Mouse (Mus musculus) hindbrain, embryonic 13.5 days (tissue): ENCODE measurements around the gene Ccnb2. TPM values are rescaled to one million over a fixed set of nuclear protein-coding genes. Genes with fewer than 3 reads are reported as not detected.
"Not testable (repeated sequence)": the region's sequence is repeated elsewhere in the genome, so short reads cannot be mapped to it uniquely, and the experiment has no call there.

Experiments
- ATAC-seq: fragments of 200-750 bp; cut with Nextera tagmentation; 2 replicates; pipeline ENCODE4 v1.8.0; 2017; ENCODE audit warnings: moderate TSS enrichment; ENCODE audit not compliant: low FRiP score
- H3K27ac ChIP-seq: fragments of 300-500 bp; sonication (generic); 2 replicates; pipeline ENCODE4 v1.5.1; 2015; ENCODE audit warnings: inconsistent platforms, mild to moderate bottlenecking, moderate library complexity
- H3K27me3 ChIP-seq: fragments of 300-500 bp; sonication (generic); 2 replicates; pipeline ENCODE4 v1.6.1; 2015; ENCODE audit warnings: mild to moderate bottlenecking, inconsistent platforms
- H3K36me3 ChIP-seq: fragments of 300-500 bp; sonication (generic); 2 replicates; pipeline ENCODE4 v1.6.1; 2015; ENCODE audit warnings: mild to moderate bottlenecking, inconsistent platforms
- H3K4me1 ChIP-seq: fragments of 300-500 bp; sonication (generic); replicated peaks from 2 replicates; pipeline ENCODE4 v1.6.1; 2015; ENCODE audit warnings: inconsistent platforms
- H3K4me2 ChIP-seq: fragments of 300-500 bp; sonication (generic); 2 replicates; pipeline ENCODE4 v1.6.1; 2015; ENCODE audit warnings: inconsistent platforms, mild to moderate bottlenecking, moderate library complexity
- H3K4me3 ChIP-seq: fragments of 300-500 bp; sonication (generic); 2 replicates; pipeline ENCODE4 v1.5.1; 2015; ENCODE audit warnings: mild to moderate bottlenecking, inconsistent platforms
- H3K9ac ChIP-seq: fragments of 300-500 bp; sonication (generic); 2 replicates; pipeline ENCODE4 v1.6.1; 2015; ENCODE audit warnings: mild to moderate bottlenecking, inconsistent platforms
- H3K9me3 ChIP-seq: fragments of 300-500 bp; sonication (generic); 2 replicates; pipeline ENCODE4 v1.6.1; 2016; ENCODE audit warnings: inconsistent platforms
- WGBS: fragments of 180-500 bp; shearing (Covaris S2); methylation state at CpG from one replicate; pipeline ENCODE4 v1.1.7; 2015; 5-methylcytosine and 5-hydroxymethylcytosine counted together
- polyA plus RNA-seq: library from polyadenylated mRNA; unstranded; fragments of >200 nt; fragmentation: Nextera tagmentation; extraction: Ambion mirVana; gene quantifications from 2 replicates; pipeline ENCODE4 v1.2.1, GENCODE M21; 2015

Ccnb2 gene
- polyA plus RNA-seq: 45.3 and 46.7 TPM in 2 replicates

DNA sequence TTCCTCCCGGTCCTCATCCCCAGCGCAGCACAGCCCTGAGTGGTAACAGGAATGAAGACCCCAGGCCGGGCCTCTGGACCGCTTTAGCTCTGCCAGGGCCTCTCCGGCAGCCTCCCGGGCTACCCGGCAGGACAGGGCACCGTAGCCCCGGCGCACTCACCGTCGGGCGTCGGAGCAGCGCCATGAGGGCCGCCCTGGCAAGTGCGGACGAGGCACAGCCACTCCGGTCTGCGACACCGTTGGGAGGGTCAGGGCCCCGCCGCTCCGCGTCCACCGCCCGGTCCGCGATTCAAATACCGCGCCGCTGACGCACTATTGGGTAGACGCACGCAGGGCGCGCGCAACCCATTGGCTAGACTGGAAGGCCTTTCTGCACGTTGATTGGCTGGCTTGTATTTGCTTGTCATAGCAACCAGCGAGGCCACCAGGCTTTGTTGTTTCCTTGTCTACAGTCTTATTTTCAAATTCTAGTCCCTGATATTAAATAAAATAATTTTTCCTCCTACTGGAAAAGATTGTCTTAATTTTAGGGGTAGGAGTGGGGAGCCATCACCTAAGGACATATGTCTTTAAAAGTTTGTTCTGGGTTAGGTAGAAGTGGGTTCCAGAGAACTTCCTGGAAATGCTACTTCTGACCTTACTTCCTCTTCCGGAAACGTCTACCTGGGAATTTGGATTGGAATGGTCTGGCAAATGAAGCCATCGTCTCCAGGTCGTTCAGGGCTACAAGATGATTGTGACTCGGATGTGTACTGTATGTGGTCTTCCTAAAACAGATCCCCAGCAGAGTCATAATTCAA lies at the start of gene Ccnb2:
Gene Ccnb2, minus strand, starts transcription at position 291 of the 800 bp plus-strand sequence.
- Histone ChIP-seq H3K9ac (peak within 1 kb of the TSS; percentile 65), H3K4me1 (peaks cover 15% of the 10 kb centered on the region), H3K9me3 (no peaks in the 10 kb centered on the region), H3K4me3 (peak within 1 kb of the TSS; percentile 51), H3K36me3 (peaks cover 34% of the 10 kb centered on the region), H3K27ac (no peak within 1 kb of the TSS), H3K27me3 (no peaks in the 10 kb centered on the region), H3K4me2 (peak within 1 kb of the TSS; percentile 95)
- WGBS: 3% methylated on average over 45 of the region's 45 CpGs
- peak; percentile 96 for ATAC-seq

DNA sequence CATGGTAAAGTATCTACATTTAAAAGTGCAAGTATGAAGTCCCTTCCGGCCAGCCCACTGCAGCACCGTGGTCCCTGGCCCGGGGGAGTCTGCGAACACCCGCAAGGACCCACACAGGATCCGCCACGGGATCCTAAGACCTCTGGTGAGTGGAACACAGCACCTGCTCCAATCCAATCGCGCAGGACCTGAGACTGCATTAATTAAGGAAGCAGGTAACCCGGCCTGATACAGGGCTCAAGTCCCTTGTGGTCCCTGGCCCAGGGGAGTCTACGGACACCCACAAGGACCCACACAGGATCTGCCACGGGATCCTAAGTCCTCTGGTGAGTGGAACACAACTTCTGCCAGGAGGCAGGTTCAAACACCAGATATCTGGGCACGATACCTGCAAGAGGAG lies 41.7 kb upstream of the Ccnb2 start:
- H3K4me3 ChIP-seq, H3K27ac ChIP-seq, H3K27me3 ChIP-seq, H3K4me1 ChIP-seq, H3K9me3 ChIP-seq, H3K9ac ChIP-seq, ATAC-seq, H3K4me2 ChIP-seq: not testable (repeated sequence)
- H3K36me3 ChIP-seq: peaks cover 21% of the 10 kb centered on the region
- 96% methylated on average over 13 of the region's 13 CpGs for WGBS

DNA sequence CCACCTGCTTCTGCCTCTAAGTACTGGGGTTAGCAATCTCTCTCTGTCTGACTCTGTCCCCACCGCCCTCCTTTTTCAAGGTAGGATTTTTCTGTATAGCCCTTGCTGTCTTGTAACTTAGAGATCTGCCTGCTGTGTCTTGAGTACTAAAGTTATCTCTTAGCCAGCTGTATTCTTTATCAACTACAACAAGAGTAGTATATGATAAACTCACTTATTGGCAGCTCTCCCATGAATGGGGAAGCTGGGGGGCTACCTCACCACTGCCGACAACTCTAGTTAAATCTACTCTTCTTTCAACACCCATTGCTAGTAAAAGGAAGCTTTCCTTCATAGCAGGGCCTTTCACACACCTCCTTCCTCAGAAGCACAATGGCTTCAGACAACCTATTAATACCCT lies 31.0 kb upstream of the Ccnb2 start:
- Histone ChIP-seq H3K9ac (no peak overlapping the region), H3K4me2 (no peak overlapping the region), H3K4me3 (no peak overlapping the region), H3K4me1 (no peaks in the 10 kb centered on the region), H3K27me3 (no peaks in the 10 kb centered on the region), H3K36me3 (peaks cover 61% of the 10 kb centered on the region), H3K27ac (no peak overlapping the region), H3K9me3 (no peaks in the 10 kb centered on the region)
- no peak for ATAC-seq
- 94% methylated on average over 2 of the region's 2 CpGs for WGBS

DNA sequence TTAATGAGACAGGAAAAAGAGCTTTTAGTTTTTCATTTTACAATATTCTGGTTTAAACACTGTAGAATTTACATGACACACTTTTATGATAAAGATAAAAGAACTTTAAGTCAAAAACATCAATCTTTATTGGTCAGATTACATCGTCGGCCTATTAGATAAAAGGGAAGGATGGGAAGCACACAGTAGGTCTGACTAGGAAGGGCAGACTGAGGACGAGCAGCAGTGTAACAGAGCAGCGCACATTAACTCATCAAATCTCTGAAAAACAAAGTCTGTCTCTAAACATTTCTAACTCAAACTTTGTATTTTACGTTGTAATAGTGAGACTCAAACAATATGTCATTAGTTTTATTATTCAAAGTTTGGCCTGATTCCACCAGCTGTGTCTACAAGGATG lies 27.7 kb upstream of the Ccnb2 start:
- H3K4me2 ChIP-seq: no peak overlapping the region
- peaks cover 47% of the 10 kb centered on the region for H3K36me3 ChIP-seq
- no peaks in the 10 kb centered on the region for H3K27me3 ChIP-seq
- H3K27ac ChIP-seq: no peak overlapping the region
- H3K4me1 ChIP-seq: no peaks in the 10 kb centered on the region
- H3K4me3 ChIP-seq: no peak overlapping the region
- WGBS: 96% methylated on average over 5 of the region's 5 CpGs
- no peaks in the 10 kb centered on the region for H3K9me3 ChIP-seq
- H3K9ac ChIP-seq: no peak overlapping the region
- ATAC-seq: no peak

DNA sequence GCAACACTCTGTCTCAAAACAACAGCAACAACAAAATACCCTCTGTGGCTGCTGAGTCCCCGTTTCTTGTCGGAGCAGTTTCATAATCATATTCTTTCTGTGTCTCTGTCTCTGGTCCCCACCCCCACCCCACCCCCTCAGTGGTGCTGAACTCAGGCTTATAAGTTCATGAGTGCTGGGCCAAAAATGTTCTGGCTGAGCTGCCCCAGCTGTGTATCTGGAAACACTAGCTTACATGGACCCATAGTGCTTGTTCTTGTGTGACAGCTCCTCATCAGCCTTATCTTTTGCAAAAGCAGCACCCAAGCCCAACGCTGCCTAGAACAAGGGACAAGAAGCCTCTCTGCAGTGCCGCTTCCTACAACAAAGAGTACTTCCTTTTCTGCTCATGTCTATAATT lies 18.6 kb upstream of the Ccnb2 start:
- ATAC-seq: no peak
- Histone ChIP-seq H3K9me3 (no peaks in the 10 kb centered on the region), H3K4me1 (no peaks in the 10 kb centered on the region), H3K36me3 (peaks cover 77% of the 10 kb centered on the region), H3K4me3 (no peak overlapping the region), H3K27me3 (no peaks in the 10 kb centered on the region), H3K4me2 (no peak overlapping the region), H3K27ac (no peak overlapping the region), H3K9ac (no peak overlapping the region)
- 96% methylated on average over 4 of the region's 4 CpGs for WGBS

DNA sequence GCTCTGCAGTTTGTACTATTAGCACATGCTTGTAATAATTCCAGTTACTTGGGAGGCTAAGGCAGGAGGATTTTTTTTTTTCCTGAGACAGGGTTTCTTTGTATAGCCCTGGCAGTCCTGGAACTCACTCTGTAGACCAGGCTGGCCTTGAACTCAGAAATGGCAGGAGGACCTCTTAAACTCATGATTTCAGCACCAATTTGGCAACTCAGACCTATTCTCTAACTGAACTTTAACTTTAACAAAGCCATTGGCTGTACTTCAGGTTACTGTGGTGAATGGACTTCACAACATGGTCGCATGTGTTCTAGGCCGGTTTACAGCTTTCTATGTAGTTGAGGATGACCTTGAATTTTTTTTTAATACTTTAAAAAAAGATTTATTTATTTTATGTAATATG lies 1.3 kb upstream of the Ccnb2 start:
- Histone ChIP-seq H3K4me3 (no peak overlapping the region), H3K36me3 (peaks cover 44% of the 10 kb centered on the region), H3K27me3 (no peaks in the 10 kb centered on the region), H3K27ac (no peak overlapping the region), H3K4me1 (peaks cover 15% of the 10 kb centered on the region), H3K4me2 (no peak overlapping the region), H3K9ac (no peak overlapping the region), H3K9me3 (no peaks in the 10 kb centered on the region)
- 95% methylated on average over 2 of the region's 2 CpGs for WGBS
- ATAC-seq: no peak

DNA sequence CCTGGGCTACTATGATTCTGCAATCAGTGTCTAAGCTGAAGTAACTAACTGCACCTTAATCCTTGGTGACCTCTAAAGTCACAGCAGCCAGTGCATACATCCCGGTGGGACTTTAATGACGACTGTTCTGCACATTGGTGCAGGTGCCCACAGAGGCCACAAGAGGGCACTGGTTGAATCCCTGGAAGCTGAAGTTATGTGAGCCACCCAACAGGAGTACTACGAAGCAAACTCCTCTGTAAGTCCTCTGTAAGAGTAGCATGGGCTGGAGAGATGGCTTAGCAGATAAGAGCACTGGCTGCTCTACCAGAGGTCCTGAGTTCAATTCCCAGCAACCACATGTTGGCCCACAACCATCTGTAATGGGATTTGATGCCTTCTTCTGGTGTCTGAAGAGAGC lies 4.9 kb downstream of the Ccnb2 start:
- WGBS: 90% methylated on average over 3 of the region's 3 CpGs
- H3K9ac ChIP-seq: no peak overlapping the region
- no peak for ATAC-seq
- H3K27me3 ChIP-seq: no peaks in the 10 kb centered on the region
- H3K4me1 ChIP-seq: peaks cover 10% of the 10 kb centered on the region
- H3K27ac ChIP-seq: no peak overlapping the region
- no peaks in the 10 kb centered on the region for H3K9me3 ChIP-seq
- H3K36me3 ChIP-seq: peaks cover 47% of the 10 kb centered on the region
- H3K4me3 ChIP-seq: no peak overlapping the region
- no peak overlapping the region for H3K4me2 ChIP-seq

DNA sequence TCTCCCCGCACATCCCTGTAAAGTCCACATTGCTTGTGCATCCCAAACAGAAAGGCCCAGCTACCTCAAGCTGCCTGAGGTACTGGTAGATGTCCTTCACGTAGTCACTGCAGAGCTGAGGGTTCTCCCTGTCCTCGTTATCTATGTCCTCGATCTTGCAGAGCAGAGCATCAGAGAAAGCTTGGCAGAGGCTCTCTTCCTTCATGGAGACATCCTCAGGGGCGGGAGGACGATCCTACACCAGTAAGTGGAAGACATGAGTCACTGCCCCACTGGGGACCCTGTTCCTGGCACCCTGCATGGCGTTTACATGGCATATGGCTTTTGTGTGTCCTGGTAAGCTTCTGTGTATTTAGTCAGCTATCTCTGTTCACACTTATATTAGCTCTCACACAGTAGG lies 8.3 kb downstream of the Ccnb2 start:
- Histone ChIP-seq H3K4me1 (no peaks in the 10 kb centered on the region), H3K27ac (no peak overlapping the region), H3K9ac (no peak overlapping the region), H3K36me3 (peaks cover 74% of the 10 kb centered on the region), H3K27me3 (no peaks in the 10 kb centered on the region), H3K4me3 (no peak overlapping the region), H3K4me2 (no peak overlapping the region), H3K9me3 (no peaks in the 10 kb centered on the region)
- 97% methylated on average over 7 of the region's 7 CpGs for WGBS
- no peak for ATAC-seq

DNA sequence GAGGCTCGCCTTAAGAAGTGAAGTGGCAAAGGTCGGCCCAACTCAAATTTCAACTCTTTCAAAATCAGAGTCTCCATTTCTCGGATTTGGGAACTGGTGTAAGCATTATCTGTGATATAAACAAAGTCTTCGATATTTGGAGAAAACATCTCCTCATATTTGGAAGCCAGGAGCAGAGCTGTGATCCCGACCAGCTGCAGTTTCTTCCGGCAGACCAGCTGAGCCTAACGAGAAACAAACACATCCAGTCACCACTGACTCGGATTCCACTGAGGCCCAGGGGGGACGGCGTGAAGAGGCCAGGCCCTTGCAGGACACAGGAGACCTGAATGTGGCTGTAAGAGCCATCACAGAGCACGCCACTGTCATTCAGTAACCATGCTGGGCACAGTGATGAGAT lies 10.7 kb downstream of the Ccnb2 start:
- Histone ChIP-seq H3K4me2 (no peak overlapping the region), H3K27ac (no peak overlapping the region), H3K9ac (no peak overlapping the region), H3K4me3 (no peak overlapping the region), H3K9me3 (no peaks in the 10 kb centered on the region), H3K36me3 (peaks cover 77% of the 10 kb centered on the region), H3K27me3 (no peaks in the 10 kb centered on the region), H3K4me1 (no peaks in the 10 kb centered on the region)
- ATAC-seq: no peak
- 86% methylated on average over 11 of the region's 11 CpGs for WGBS

DNA sequence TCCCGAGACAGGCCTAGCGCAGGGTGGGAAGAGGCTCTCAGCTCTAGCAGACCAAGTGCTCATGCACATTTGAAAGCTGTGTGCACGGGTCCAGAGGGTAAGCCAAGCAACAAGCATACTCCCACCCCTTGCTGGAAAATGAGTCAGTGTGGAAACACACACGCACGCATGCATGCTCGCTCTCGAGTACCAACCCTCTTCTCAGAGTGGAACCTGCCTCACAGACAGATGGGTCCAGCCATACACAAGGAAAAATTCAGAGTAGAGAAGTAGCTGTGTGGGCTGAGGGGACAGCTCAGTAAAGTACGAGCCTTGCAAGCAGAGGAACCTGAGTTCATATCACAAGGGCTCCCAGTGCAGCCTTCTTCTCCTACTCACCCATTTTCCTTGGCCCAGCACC lies 11.6 kb downstream of the Ccnb2 start:
- Histone ChIP-seq H3K4me1 (no peaks in the 10 kb centered on the region), H3K27me3 (no peaks in the 10 kb centered on the region), H3K4me3 (no peak overlapping the region), H3K27ac (no peak overlapping the region), H3K36me3 (peaks cover 73% of the 10 kb centered on the region), H3K4me2 (no peak overlapping the region), H3K9ac (no peak overlapping the region), H3K9me3 (no peaks in the 10 kb centered on the region)
- WGBS: 96% methylated on average over 8 of the region's 8 CpGs
- ATAC-seq: no peak

DNA sequence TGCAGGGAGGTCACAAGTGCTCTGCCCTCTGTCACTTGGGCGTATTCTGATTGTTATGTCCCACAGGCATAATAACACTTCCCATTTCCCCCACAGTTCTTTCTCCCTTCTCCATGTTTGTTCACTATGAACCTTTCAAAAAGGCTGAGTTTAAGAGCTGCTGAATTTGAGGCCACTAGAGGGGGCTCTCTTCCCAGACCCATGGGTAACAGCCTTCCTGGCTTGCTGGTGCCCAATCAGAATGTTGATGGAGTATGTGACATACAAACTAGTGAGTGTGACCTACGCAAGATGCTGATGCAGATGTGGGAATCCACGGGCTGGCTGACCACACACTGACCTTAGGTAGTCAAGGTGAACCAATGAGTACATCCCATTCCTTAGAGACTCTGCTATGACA lies 12.6 kb downstream of the Ccnb2 start:
- Histone ChIP-seq H3K27ac (no peak overlapping the region), H3K4me1 (no peaks in the 10 kb centered on the region), H3K36me3 (peaks cover 70% of the 10 kb centered on the region), H3K4me2 (no peak overlapping the region), H3K9me3 (no peaks in the 10 kb centered on the region), H3K4me3 (no peak overlapping the region), H3K9ac (no peak overlapping the region), H3K27me3 (no peaks in the 10 kb centered on the region)
- WGBS: 86% methylated on average over 3 of the region's 3 CpGs
- no peak for ATAC-seq

DNA sequence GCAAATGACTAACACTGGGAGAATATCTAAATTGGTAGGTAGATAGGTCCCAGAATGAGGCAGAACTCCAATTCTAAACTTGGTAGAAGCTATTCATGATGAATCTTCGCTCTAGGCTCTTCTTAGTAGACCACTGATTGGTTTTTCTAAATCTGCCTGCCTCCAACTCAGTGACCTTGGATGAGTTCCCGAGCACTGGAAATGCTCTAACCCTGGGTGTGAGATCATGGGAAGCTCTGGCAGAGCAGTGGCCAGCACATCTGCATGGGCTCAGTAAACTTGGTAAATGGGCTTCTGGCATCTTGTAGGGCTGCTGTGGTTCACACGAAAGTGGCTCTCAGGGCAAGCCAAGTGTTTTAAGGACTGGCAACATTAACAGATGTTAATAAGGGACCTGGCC lies 14.8 kb downstream of the Ccnb2 start:
- Histone ChIP-seq H3K27me3 (no peaks in the 10 kb centered on the region), H3K9me3 (no peaks in the 10 kb centered on the region), H3K27ac (no peak overlapping the region), H3K9ac (no peak overlapping the region), H3K4me3 (no peak overlapping the region), H3K4me1 (no peaks in the 10 kb centered on the region), H3K4me2 (no peak overlapping the region), H3K36me3 (peaks cover 49% of the 10 kb centered on the region)
- no peak for ATAC-seq
- 91% methylated on average over 3 of the region's 3 CpGs for WGBS

DNA sequence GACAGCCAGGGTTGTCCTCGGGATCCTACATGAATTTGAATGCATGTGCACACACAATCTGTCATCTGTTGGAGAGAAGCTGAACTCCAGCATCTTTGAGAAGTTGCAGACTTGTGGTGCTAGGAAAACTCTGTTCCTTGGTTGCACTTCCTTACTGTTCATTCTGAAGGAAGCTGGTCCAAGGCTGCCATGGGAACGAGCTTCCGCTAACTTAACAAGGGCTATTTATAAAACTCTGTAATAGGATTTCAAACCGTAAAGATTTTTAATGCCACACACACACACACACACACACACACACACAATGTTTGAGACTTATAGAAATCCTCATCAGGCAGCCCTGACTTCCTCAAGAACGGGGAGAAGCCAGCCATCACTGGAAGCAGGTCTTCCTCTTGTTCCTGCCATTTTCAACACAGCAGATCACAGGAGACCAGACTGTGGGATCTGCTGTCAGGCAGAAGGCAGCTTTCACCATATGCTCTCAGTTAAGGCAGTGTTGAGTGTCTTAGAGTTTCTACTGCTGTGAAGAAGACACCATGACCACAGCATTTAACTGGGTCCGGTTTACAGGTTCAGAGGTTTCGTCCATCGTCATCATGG lies 19.3 kb downstream of the Ccnb2 start:
- H3K9ac ChIP-seq: no peak overlapping the region
- H3K9me3 ChIP-seq: no peaks in the 10 kb centered on the region
- H3K36me3 ChIP-seq: peaks cover 8% of the 10 kb centered on the region
- no peaks in the 10 kb centered on the region for H3K4me1 ChIP-seq
- H3K27ac ChIP-seq: no peak overlapping the region
- H3K4me3 ChIP-seq: no peak overlapping the region
- H3K4me2 ChIP-seq: no peak overlapping the region
- ATAC-seq: no peak
- 91% methylated on average over 8 of the region's 8 CpGs for WGBS
- no peaks in the 10 kb centered on the region for H3K27me3 ChIP-seq
